Mouse (Mus musculus) hindbrain, postnatal 0 days (tissue): ENCODE measurements around the gene Trmt1l. TPM values are rescaled to one million over a fixed set of nuclear protein-coding genes. Genes with fewer than 3 reads are reported as not detected.

Experiments used
- ATAC-seq: fragments of 200-750 bp; cut with Nextera tagmentation; 2 replicates; pipeline ENCODE4 v1.8.0; 2017; ENCODE audit warnings: mild to moderate bottlenecking, moderate TSS enrichment, moderate library complexity
- DNase-seq: peaks from one replicate; pipeline ENCODE4 v3.0.0-alpha.2; 2015; ENCODE audit warnings: low spot score
- H3K27ac ChIP-seq: fragments of 300-500 bp; sonication (generic); 2 replicates; pipeline ENCODE4 v1.5.1; 2014; ENCODE audit warnings: mild to moderate bottlenecking
- H3K27me3 ChIP-seq: fragments of 300-500 bp; sonication (generic); 2 replicates; pipeline ENCODE4 v1.6.1; 2014; ENCODE audit warnings: low read length, mixed read lengths; ENCODE audit not compliant: insufficient read depth
- H3K36me3 ChIP-seq: fragments of 300-500 bp; sonication (generic); 2 replicates; pipeline ENCODE4 v1.6.1; 2014; ENCODE audit warnings: low read length, mixed read lengths; ENCODE audit not compliant: insufficient read depth
- H3K4me1 ChIP-seq: fragments of 300-500 bp; sonication (generic); 2 replicates; pipeline ENCODE4 v1.6.1; 2014; ENCODE audit warnings: antibody characterized with exemption, low read length, mixed read lengths; ENCODE audit not compliant: insufficient read depth
- H3K4me2 ChIP-seq: fragments of 300-500 bp; sonication (generic); 2 replicates; pipeline ENCODE4 v1.6.1; 2014; ENCODE audit warnings: low read depth, mild to moderate bottlenecking, low read length, moderate library complexity, mixed read lengths
- H3K4me3 ChIP-seq: fragments of 300-500 bp; sonication (generic); 2 replicates; pipeline ENCODE4 v1.5.1; 2014; ENCODE audit warnings: low read length
- H3K9ac ChIP-seq: fragments of 300-500 bp; sonication (generic); replicated peaks from 2 replicates; pipeline ENCODE4 v1.6.1; 2014; ENCODE audit warnings: mild to moderate bottlenecking, low read length, moderate library complexity, mixed read lengths
- H3K9me3 ChIP-seq: fragments of 300-500 bp; sonication (generic); 2 replicates; pipeline ENCODE4 v1.6.1; 2016; ENCODE audit warnings: low read length, mixed read lengths
- CTCF ChIP-seq: IDR thresholded peaks from 2 replicates; pipeline ENCODE4 v1.5.1; 2016; ENCODE audit warnings: antibody characterized with exemption, control low read depth, low read depth
- WGBS: fragments of 180-500 bp; shearing (Covaris S2); extraction: QIAGEN DNeasy Blood & Tissue Kit; methylation state at CpG from one replicate; pipeline ENCODE4 v1.1.7; 2014; 5-methylcytosine and 5-hydroxymethylcytosine counted together
- polyA plus RNA-seq: library from polyadenylated mRNA; unstranded; fragments of >200 nt; fragmentation: Nextera tagmentation; extraction: Ambion mirVana; gene quantifications from 2 replicates; pipeline ENCODE4 v1.2.1, GENCODE M21; 2015
- total RNA-seq: library from RNA; depleted of rRNA; stranded (reverse); fragments of >200 nt; gene quantifications from 2 replicates; pipeline ENCODE4 v1.2.3, GENCODE M21; 2014; rRNA removed

Gene Trmt1l
- total RNA-seq (13.2 and 17.6 TPM in 2 replicates), polyA plus RNA-seq (16.2 and 18.5 TPM in 2 replicates)

DNA sequence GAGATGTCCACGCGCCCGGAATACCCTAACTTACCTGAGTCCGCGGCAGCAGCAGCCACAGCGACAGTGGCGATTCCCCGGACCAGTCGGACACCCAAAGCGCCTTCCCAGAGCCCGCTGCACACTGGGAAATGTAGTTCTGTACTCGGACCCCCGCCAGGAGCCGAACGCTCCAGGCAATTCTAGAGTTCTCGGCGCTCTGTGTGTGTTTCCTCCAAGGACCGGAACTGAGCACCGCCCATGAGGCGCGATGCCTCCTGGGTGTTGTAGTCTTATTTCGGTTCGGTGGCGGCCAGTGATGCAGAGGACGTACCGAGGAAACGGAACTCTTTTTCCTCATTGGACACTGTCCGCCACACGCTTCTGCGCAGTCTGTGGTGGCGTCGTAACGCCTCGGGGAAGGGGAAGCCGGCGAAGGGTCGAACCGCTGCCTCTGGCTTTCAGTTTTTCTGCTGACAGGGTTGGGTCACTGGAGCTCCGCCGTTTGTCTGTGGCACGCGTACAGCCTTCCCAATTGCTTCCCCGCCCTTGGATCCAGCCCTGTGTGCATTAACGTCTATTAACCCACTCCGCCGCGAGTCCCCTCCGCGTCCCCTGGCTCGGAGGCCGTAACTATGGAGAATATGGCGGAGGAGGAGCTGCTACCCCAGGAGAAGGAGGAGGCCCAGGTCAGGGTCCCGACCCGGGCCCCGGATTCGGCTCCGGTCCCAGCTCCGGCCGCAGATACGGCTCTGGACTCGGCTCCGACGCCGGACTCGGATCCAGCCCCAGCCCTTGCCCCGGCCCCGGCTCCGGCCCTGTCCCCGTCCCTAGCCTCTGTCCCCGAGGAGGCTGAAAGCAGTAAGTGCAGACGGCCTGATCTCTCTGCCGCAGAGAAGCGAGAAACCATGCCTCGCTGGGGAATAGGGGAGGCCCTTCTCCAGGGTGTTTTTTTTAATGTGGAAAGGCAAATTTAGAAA, at the start of gene Trmt1l, which contains the start of gene Swt1:
Gene Trmt1l, plus strand, starts transcription at position 280 of the 959 bp plus-strand sequence.
Gene Swt1, minus strand, starts transcription at position 193 of the 959 bp plus-strand sequence.
- WGBS = under 1% methylated on average over 73 of the region's 74 CpGs
- Histone ChIP-seq H3K4me1 (peaks cover 12% of the 10 kb centered on the region), H3K9me3 (no peaks in the 10 kb centered on the region), H3K27ac (peak within 1 kb of the TSS; percentile 97), H3K36me3 (no peaks in the 10 kb centered on the region), H3K4me3 (peak within 1 kb of the TSS; percentile 82), H3K27me3 (no peaks in the 10 kb centered on the region), H3K9ac (peak within 1 kb of the TSS; percentile 91), H3K4me2 (peak within 1 kb of the TSS; percentile 74)
- DNase-seq (peak; percentile 99), ATAC-seq (peak; percentile 100)
- TF ChIP-seq CTCF = 0 out of 2 replicates have a peak, but pooled peaks have one; percentile 6

DNA sequence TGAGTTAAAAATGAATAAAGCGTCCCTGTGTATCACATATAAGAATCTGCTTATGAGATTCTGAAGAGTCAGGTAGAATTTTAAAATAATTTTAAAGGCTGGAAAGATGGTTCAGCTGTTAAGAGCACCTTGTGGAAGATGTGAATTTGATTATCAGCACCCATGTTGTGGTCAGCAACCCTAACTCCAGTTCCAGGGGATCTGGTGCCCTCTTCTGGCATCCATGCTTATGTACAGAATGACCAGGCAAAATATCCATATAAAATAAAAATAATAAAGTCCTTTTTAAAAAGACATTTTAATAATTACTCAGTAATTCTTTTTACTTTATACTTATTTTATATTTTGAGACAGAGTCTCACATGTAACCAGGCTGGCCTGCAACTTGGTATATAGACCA, 38.3 kb upstream of the Trmt1l start:
- no peaks in the 10 kb centered on the region for H3K36me3 ChIP-seq
- H3K9me3 ChIP-seq = no peaks in the 10 kb centered on the region
- TF ChIP-seq CTCF = peak; percentile 48
- no peaks in the 10 kb centered on the region for H3K4me1 ChIP-seq
- no peak overlapping the region for H3K27ac ChIP-seq
- 98% methylated on average over 1 of the region's 1 CpGs for WGBS
- DNase-seq (peak; percentile 9), ATAC-seq (no peak)
- H3K9ac ChIP-seq = no peak overlapping the region
- H3K4me3 ChIP-seq = no peak overlapping the region
- no peak overlapping the region for H3K4me2 ChIP-seq
- H3K27me3 ChIP-seq = no peaks in the 10 kb centered on the region

DNA sequence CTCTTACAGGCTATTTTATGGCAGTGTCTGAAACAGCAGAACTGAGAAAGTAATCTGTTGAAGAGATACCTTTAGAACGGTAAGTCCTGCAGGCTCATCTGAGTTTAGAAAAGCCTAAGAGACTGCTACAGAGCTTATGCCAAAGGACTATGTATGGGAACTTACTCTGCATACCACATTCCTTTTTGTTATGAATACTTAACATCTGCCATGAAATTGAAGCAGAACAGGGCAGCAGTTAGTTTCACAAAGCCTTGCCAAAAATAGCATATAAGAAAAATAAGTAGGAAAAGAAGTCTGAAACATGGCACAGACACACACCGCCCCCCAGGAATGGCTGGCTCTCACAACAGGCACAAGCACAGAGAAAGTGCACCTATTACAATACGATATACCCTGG, 18.5 kb upstream of the Trmt1l start:
- no peak overlapping the region for H3K4me2 ChIP-seq
- H3K9ac ChIP-seq = no peak overlapping the region
- 92% methylated on average over 3 of the region's 3 CpGs for WGBS
- H3K27me3 ChIP-seq = no peaks in the 10 kb centered on the region
- no peak for TF ChIP-seq CTCF
- H3K9me3 ChIP-seq = no peaks in the 10 kb centered on the region
- no peak overlapping the region for H3K27ac ChIP-seq
- no peak overlapping the region for H3K4me3 ChIP-seq
- DNase-seq (no peak), ATAC-seq (no peak)
- H3K36me3 ChIP-seq = peaks cover 5% of the 10 kb centered on the region
- no peaks in the 10 kb centered on the region for H3K4me1 ChIP-seq

DNA sequence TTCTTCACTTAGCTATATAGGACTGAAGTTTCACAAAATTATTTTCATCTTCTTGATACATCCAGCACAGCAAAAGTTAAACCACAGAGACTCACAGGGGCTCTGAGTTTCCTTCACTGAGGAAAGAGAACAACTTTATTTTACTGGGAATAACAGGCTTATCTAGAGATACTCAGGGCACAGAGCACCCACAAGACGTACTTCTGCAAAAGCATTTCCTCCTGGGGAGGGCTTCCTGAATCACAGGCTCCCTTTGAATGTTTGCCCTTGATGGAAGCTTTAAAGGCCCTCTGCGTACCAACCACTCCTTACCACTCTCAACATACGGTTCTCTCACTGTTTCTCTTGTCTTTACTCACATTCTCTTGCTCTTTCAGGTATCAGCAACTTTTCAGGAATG, 6.2 kb upstream of the Trmt1l start:
- H3K4me1 ChIP-seq = peaks cover 3% of the 10 kb centered on the region
- TF ChIP-seq CTCF = no peak
- DNase-seq = no peak
- H3K36me3 ChIP-seq = peaks cover 8% of the 10 kb centered on the region; the same call in 1 of the 2 replicates
- no peak overlapping the region for H3K4me3 ChIP-seq
- no peak overlapping the region for H3K9ac ChIP-seq
- H3K27ac ChIP-seq = no peak overlapping the region
- ATAC-seq = no peak
- H3K4me2 ChIP-seq = no peak overlapping the region
- no peaks in the 10 kb centered on the region for H3K9me3 ChIP-seq
- no peaks in the 10 kb centered on the region for H3K27me3 ChIP-seq
- 87% methylated on average over 3 of the region's 3 CpGs for WGBS

DNA sequence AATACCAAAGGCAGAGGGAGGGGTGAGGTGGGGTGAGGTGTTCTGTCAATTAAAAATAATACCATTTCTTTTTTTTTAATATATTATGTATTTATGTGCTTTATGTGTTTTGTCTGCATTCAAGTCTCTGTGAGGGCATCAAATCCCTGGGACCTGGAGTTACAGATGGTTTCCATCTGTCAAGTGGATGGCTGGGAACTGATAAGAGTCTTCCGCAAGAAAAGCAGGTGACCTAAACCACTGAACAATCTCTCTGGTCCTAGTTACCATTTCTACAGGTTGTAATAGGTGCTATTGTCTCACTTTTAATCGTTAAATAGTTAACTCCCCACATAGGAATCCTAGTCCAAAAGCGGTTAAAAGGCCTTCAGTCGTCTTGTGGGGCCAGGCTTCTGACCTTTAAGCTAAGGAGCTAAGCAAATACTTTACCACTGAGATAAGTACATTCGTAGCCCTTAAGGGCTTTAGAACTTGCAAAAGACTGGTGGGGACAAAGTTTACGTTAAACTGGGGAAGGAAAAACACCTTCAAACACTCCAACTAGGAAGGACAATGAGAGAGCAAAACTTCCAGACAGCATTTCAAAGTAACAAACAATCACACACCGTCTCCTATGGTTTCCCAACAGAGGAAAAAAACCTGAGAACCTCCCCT, 1.3 kb upstream of the Trmt1l start:
- Histone ChIP-seq H3K27me3 (no peaks in the 10 kb centered on the region), H3K4me2 (peak overlapping the region; percentile 74), H3K27ac (no peak overlapping the region), H3K4me1 (peaks cover 12% of the 10 kb centered on the region), H3K4me3 (peak overlapping the region; percentile 82), H3K36me3 (no peaks in the 10 kb centered on the region), H3K9me3 (no peaks in the 10 kb centered on the region), H3K9ac (peak overlapping the region; percentile 91; the same call in 1 of the 2 replicates)
- DNase-seq (no peak), ATAC-seq (no peak)
- TF ChIP-seq CTCF = no peak
- WGBS = 36% methylated on average over 7 of the region's 7 CpGs

DNA sequence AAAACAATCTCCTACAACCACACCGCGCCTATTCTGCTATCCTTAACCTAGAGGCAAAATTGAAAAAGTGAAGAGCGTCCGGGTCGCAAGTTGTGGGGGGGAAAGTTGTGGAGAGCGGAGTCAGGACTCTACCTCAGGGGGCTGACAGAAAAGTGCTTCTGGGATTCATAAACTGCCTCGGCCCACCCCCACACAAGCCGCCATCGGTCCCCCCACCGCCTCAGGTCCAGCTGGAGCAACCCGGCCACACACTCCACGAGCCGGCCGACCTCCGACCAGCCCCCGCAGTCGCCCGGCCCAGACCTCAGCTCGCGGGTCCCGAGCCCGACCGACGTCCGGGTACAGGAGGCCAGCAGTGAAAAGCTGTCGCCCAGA, 467 bp upstream of the Trmt1l start:
- Histone ChIP-seq H3K4me3 (peak overlapping the region; percentile 82), H3K9ac (peak overlapping the region; percentile 91), H3K9me3 (no peaks in the 10 kb centered on the region), H3K4me1 (peaks cover 12% of the 10 kb centered on the region), H3K36me3 (no peaks in the 10 kb centered on the region), H3K4me2 (peak overlapping the region; percentile 74), H3K27me3 (no peaks in the 10 kb centered on the region), H3K27ac (peak overlapping the region; percentile 97)
- ATAC-seq = peak; percentile 70
- no peak for TF ChIP-seq CTCF
- under 1% methylated on average over 26 of the region's 26 CpGs for WGBS
- peak; percentile 30 for DNase-seq
